Mouse (Mus musculus) liver, adult 2 months (tissue): ENCODE results near the gene Krtap21-1.

Experiments used
- CTCF ChIP-seq: fragments of 200-500 bp; IDR thresholded peaks from 2 replicates; pipeline ENCODE4 v1.5.1; 2011; ENCODE audit warnings: low read depth, low read length, control low read depth
- POLR2A ChIP-seq: fragments of 200-500 bp; IDR thresholded peaks from 2 replicates; pipeline ENCODE4 v1.6.1; 2011; ENCODE audit warnings: low read length, control low read depth; ENCODE audit not compliant: insufficient read depth; ENCODE audit errors: extremely low read depth

- TF ChIP-seq CTCF (no peak), POLR2A (no peak)
These were observed 25.9 kb upstream of the Krtap21-1 start for GRCm38 (mm10) chr16:89429586-89429985.
